Mouse (Mus musculus) lung, postnatal 0 days (tissue): Measurements from ENCODE around the gene Syt13.

ENCODE experiments used
- CTCF ChIP-seq: IDR thresholded peaks from 2 replicates; pipeline ENCODE4 v1.5.1; 2016; ENCODE audit warnings: antibody characterized with exemption, mild to moderate bottlenecking
- EP300 ChIP-seq: IDR thresholded peaks from 2 replicates; pipeline ENCODE4 v1.6.1; 2016; ENCODE audit warnings: antibody characterized with exemption, mild to moderate bottlenecking, control low read depth

GRCm38 (mm10) chr2:92972071-92972470 lies 57.2 kb downstream of the Syt13 start:
- TF ChIP-seq CTCF, result no peak
- no peak for TF ChIP-seq EP300
